In the genomic region with DNA sequence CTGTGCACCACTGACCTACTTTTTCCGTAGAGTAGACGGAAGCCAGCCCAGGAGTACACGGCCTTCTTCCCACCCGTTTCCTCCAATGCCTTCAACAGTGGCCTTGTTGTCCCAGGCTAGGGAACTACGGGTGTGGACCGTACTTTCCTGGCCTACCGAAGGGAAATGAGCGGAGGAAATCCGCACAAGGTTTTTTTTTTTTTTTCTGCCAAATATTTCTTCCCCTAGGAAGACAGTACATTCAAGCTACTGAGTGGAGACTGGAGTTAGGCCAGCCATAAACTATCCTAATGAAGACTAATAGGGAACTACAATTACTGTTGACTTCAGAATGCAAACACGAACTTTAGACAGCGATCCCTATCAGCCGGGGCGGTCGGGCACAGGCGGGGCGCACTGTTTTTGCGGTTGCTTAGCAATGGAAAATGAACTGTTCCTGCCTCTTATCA, we compare ENCODE assay signal across 10 mouse cellular contexts.
DNase-seq lines count a peak whose midpoint lies in the region; ATAC-seq and TF ChIP-seq lines count a peak whose summit lies in the region.
"Had no signal": no experiment of that assay in that cellular context is flagged by ENCODE, and none has a peak within 500 bp of the region (broad histone marks: within the 10 kb centered on the region; RNA-seq: fewer than 3 reads in every experiment).

No protein-coding gene starts in this region.

- no peak overlapping the region for H3K4me3 ChIP-seq in forebrain, embryonic 14.5 days (ENCODE audit: low read depth, low read length)
- no peak overlapping the region for H3K4me3 ChIP-seq in forebrain, embryonic 15.5 days
- H3K4me3 ChIP-seq in kidney, embryonic 15.5 days (replicated peaks), result no peak overlapping the region
- H3K4me3 ChIP-seq in lung, adult 2 months (replicated peaks; ENCODE audit: extremely low read depth, low read depth, low read length), result no peak overlapping the region
- H3K4me3 ChIP-seq: embryonic facial prominence, embryonic 13.5 days; midbrain, embryonic 13.5 days had no signal

- H3K4me1 ChIP-seq in forebrain, embryonic 14.5 days (ENCODE audit: control insufficient read depth, insufficient read depth, low read length), result 0 out of 2 replicates have a peak, but pooled peaks cover 3% of the 10 kb centered on the region
- H3K4me1 ChIP-seq in forebrain, embryonic 15.5 days, result peaks cover 5% of the 10 kb centered on the region; the same call in 1 of the 2 replicates
- H3K4me1 ChIP-seq in kidney, embryonic 15.5 days, result no peaks in the 10 kb centered on the region
- no peaks in the 10 kb centered on the region for H3K4me1 ChIP-seq in lung, adult 2 months (ENCODE audit: control insufficient read depth, insufficient read depth, low read length)

- WGBS in forebrain, embryonic 14.5 days, result 89% methylated on average over 17 of the region's 17 CpGs
- WGBS in forebrain, embryonic 15.5 days, result 87% methylated on average over 17 of the region's 17 CpGs
- WGBS in kidney, embryonic 15.5 days, result 77% methylated on average over 17 of the region's 17 CpGs
- 50% methylated on average over 17 of the region's 17 CpGs for WGBS in lung, adult 2 months

- no peak for TF ChIP-seq CTCF in lung, adult 2 months (IDR thresholded peaks at IDR 0.05; ENCODE audit: insufficient read depth, low read length)

- H3K9me3 ChIP-seq in forebrain, embryonic 14.5 days (replicated peaks; ENCODE audit: control insufficient read depth, low read length), result no peaks in the 10 kb centered on the region
- no peaks in the 10 kb centered on the region for H3K9me3 ChIP-seq in forebrain, embryonic 15.5 days
- H3K9me3 ChIP-seq in kidney, embryonic 15.5 days (replicated peaks), result no peaks in the 10 kb centered on the region
- H3K9me3 ChIP-seq: embryonic facial prominence, embryonic 13.5 days; midbrain, embryonic 13.5 days had no signal

- no peaks in the 10 kb centered on the region for H3K36me3 ChIP-seq in forebrain, embryonic 14.5 days (ENCODE audit: control insufficient read depth, insufficient read depth, low read length)
- no peaks in the 10 kb centered on the region for H3K36me3 ChIP-seq in forebrain, embryonic 15.5 days
- H3K36me3 ChIP-seq in kidney, embryonic 15.5 days, result no peaks in the 10 kb centered on the region
- H3K36me3 ChIP-seq: embryonic facial prominence, embryonic 13.5 days; midbrain, embryonic 13.5 days had no signal

- H3K27me3 ChIP-seq in forebrain, embryonic 14.5 days (replicated peaks; ENCODE audit: control insufficient read depth, insufficient read depth, low read length), result no peaks in the 10 kb centered on the region
- no peaks in the 10 kb centered on the region for H3K27me3 ChIP-seq in forebrain, embryonic 15.5 days
- H3K27me3 ChIP-seq in kidney, embryonic 15.5 days, result peaks cover 50% of the 10 kb centered on the region
- H3K27me3 ChIP-seq: embryonic facial prominence, embryonic 13.5 days; midbrain, embryonic 13.5 days had no signal

- ATAC-seq in forebrain, embryonic 14.5 days, result 0 out of 2 replicates have a peak, but pooled peaks have one; percentile 44
- ATAC-seq in forebrain, embryonic 15.5 days (replicated peaks), result no peak
- ATAC-seq in kidney, embryonic 15.5 days (replicated peaks; ENCODE audit: low FRiP score), result peak; percentile 15; the same call in 1 of the 2 replicates

- no peak for DNase-seq in forebrain, embryonic 14.5 days (ENCODE audit: low spot score)
- DNase-seq in heart, adult 18-20 months, result peak; percentile 44 to 80
- DNase-seq in lung, adult 2 months, result peak; percentile 12
- no peak for DNase-seq in right cerebral cortex, adult 2 months (ENCODE audit: low spot score in 2 of 2)
- no peak for DNase-seq in gastrocnemius, postnatal 10 days
- no peak for DNase-seq in layer of hippocampus, adult 11-12 months (ENCODE audit: low spot score)

- H3K9ac ChIP-seq in forebrain, embryonic 14.5 days (ENCODE audit: low read length), result no peak overlapping the region
- no peak overlapping the region for H3K9ac ChIP-seq in forebrain, embryonic 15.5 days (replicated peaks)
- H3K9ac ChIP-seq in kidney, embryonic 15.5 days, result no peak overlapping the region
- H3K9ac ChIP-seq: embryonic facial prominence, embryonic 13.5 days; midbrain, embryonic 13.5 days had no signal

- TF ChIP-seq POLR2A in lung, adult 2 months (IDR thresholded peaks at IDR 0.05; ENCODE audit: borderline replicate concordance, extremely low read depth, low read depth, low read length), result no peak

- H3K4me2 ChIP-seq in forebrain, embryonic 14.5 days (ENCODE audit: low read length), result no peak overlapping the region
- no peak overlapping the region for H3K4me2 ChIP-seq in forebrain, embryonic 15.5 days (replicated peaks)
- no peak overlapping the region for H3K4me2 ChIP-seq in kidney, embryonic 15.5 days
- H3K4me2 ChIP-seq: embryonic facial prominence, embryonic 13.5 days; midbrain, embryonic 13.5 days had no signal

- H3K27ac ChIP-seq in forebrain, embryonic 14.5 days (ENCODE audit: low read depth, low read length), result no peak overlapping the region
- no peak overlapping the region for H3K27ac ChIP-seq in forebrain, embryonic 15.5 days (replicated peaks)
- 0 out of 2 replicates have a peak overlapping the region, but pooled peaks have one; percentile 65 for H3K27ac ChIP-seq in kidney, embryonic 15.5 days
- H3K27ac ChIP-seq: midbrain, embryonic 13.5 days had no signal

Comparison
In these comparisons a context has a peak if more than half of its experiments do, and no peak if none do; other contexts are left out.
1. DNase-seq: peak in heart, adult 18-20 months (2 of 2) and lung, adult 2 months (single experiment); none in forebrain, embryonic 14.5 days (single experiment), right cerebral cortex, adult 2 months (0 of 2), gastrocnemius, postnatal 10 days (single experiment) and layer of hippocampus, adult 11-12 months (single experiment).